Mouse (Mus musculus) intestine, embryonic 14.5 days (tissue): Measurements from ENCODE around the gene Ap2a1. TPM values are rescaled to one million over a fixed set of nuclear protein-coding genes. Genes with fewer than 3 reads are reported as not detected.

Experiments
- ATAC-seq: fragments of 200-750 bp; cut with Nextera tagmentation; replicated peaks from 2 replicates; pipeline ENCODE4 v1.8.0; 2017; ENCODE audit warnings: low read depth, moderate number of reproducible peaks, moderate TSS enrichment, moderate library complexity; ENCODE audit not compliant: low FRiP score, low TSS enrichment
- DNase-seq: peaks from one replicate; pipeline ENCODE4 v3.0.0-alpha.2; 2018; ENCODE audit warnings: low spot score
- H3K27ac ChIP-seq: fragments of 300-500 bp; sonication (generic); 2 replicates; pipeline ENCODE4 v1.5.1; 2014; ENCODE audit warnings: low read depth, mild to moderate bottlenecking, control low read depth
- H3K27me3 ChIP-seq: fragments of 300-500 bp; sonication (generic); replicated peaks from 2 replicates; pipeline ENCODE4 v1.6.1; 2014; ENCODE audit warnings: low read length, control low read depth; ENCODE audit not compliant: control insufficient read depth, insufficient read depth
- H3K36me3 ChIP-seq: fragments of 300-500 bp; sonication (generic); 2 replicates; pipeline ENCODE4 v1.6.1; 2014; ENCODE audit warnings: low read length, control low read depth; ENCODE audit not compliant: control insufficient read depth, insufficient read depth
- H3K4me1 ChIP-seq: fragments of 300-500 bp; sonication (generic); replicated peaks from 2 replicates; pipeline ENCODE4 v1.6.1; 2014; ENCODE audit warnings: low read length, control low read depth, mixed read lengths; ENCODE audit not compliant: control insufficient read depth, insufficient read depth
- H3K4me2 ChIP-seq: fragments of 300-500 bp; sonication (generic); 2 replicates; pipeline ENCODE4 v1.6.1; 2014; ENCODE audit warnings: low read length
- H3K4me3 ChIP-seq: fragments of 300-500 bp; sonication (generic); 2 replicates; pipeline ENCODE4 v1.5.1; 2014; ENCODE audit warnings: low read depth, low read length, control low read depth, mixed read lengths
- H3K9ac ChIP-seq: fragments of 300-500 bp; sonication (generic); 2 replicates; pipeline ENCODE4 v1.6.1; 2014; ENCODE audit warnings: mild to moderate bottlenecking, low read length
- H3K9me3 ChIP-seq: fragments of 300-500 bp; sonication (generic); 2 replicates; pipeline ENCODE4 v1.6.1; 2016; ENCODE audit warnings: low read length, control low read depth; ENCODE audit not compliant: control insufficient read depth
- WGBS: fragments of 180-500 bp; shearing (Covaris S2); extraction: QIAGEN DNeasy Blood & Tissue Kit; methylation state at CpG from one replicate; pipeline ENCODE4 v1.1.7; 2014; 5-methylcytosine and 5-hydroxymethylcytosine counted together
- polyA plus RNA-seq: library from polyadenylated mRNA; unstranded; fragments of >200 nt; fragmentation: Nextera tagmentation; extraction: Ambion mirVana; gene quantifications from 2 replicates; pipeline ENCODE4 v1.2.1, GENCODE M21; 2014

Ap2a1 gene
- polyA plus RNA-seq, 1 experiment from 2014 or later = 68.3 TPM

- Histone ChIP-seq H3K9me3 (peaks cover 5% of the 10 kb centered on the region; the same call in 1 of the 2 replicates), H3K9ac (no peak overlapping the region), H3K27me3 (no peaks in the 10 kb centered on the region), H3K36me3 (no peaks in the 10 kb centered on the region), H3K4me1 (no peaks in the 10 kb centered on the region), H3K4me3 (no peak overlapping the region), H3K27ac (no peak overlapping the region), H3K4me2 (no peak overlapping the region)
- ATAC-seq = no peak
- DNase-seq = no peak
- 94% methylated on average over 4 of the region's 4 CpGs for WGBS
Observed at GRCm38 (mm10) chr7:44938680-44939079, 9.4 kb upstream of the Ap2a1 start.

GRCm38 (mm10) chr7:44928570-44928969 lies 726 bp downstream of the Ap2a1 start:
- H3K27ac ChIP-seq = no peak overlapping the region
- 0% methylated on average over 1 of the region's 1 CpGs for WGBS
- H3K36me3 ChIP-seq = peaks cover 21% of the 10 kb centered on the region
- H3K4me1 ChIP-seq = peaks cover 15% of the 10 kb centered on the region
- no peaks in the 10 kb centered on the region for H3K27me3 ChIP-seq
- peak overlapping the region; percentile 88 for H3K9ac ChIP-seq
- no peak for ATAC-seq
- H3K4me3 ChIP-seq = peak overlapping the region; percentile 98
- H3K9me3 ChIP-seq = no peaks in the 10 kb centered on the region
- H3K4me2 ChIP-seq = peak overlapping the region; percentile 71
- no peak for DNase-seq

GRCm38 (mm10) chr7:44925468-44925867 lies 3.8 kb downstream of the Ap2a1 start:
- H3K9ac ChIP-seq = no peak overlapping the region
- no peak overlapping the region for H3K27ac ChIP-seq
- H3K27me3 ChIP-seq = no peaks in the 10 kb centered on the region
- H3K4me1 ChIP-seq = peaks cover 15% of the 10 kb centered on the region
- no peak for ATAC-seq
- WGBS = 80% methylated on average over 3 of the region's 3 CpGs
- DNase-seq = no peak
- peaks cover 40% of the 10 kb centered on the region for H3K36me3 ChIP-seq
- no peaks in the 10 kb centered on the region for H3K9me3 ChIP-seq
- H3K4me3 ChIP-seq = no peak overlapping the region; the same call in 1 of the 2 replicates
- no peak overlapping the region for H3K4me2 ChIP-seq

DNA sequence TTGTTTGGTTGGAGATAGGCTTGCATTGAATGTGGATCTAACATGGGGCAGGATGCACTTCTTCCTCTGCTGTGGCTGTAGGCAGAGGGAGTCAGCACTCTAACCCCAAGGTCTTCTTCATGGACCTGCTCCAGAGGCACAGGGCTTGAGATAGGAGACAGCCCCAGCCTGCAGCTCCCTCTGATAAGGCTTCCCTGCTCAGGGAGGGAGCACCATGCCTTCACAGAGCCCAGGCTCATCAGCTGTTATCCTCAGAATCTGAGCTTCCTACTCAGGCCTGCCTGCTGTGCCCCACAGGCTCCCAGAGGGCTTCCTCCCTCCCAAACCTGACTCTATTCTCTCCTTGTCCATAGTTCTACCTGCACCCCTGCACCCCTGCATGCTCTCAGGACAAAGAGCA lies 6.8 kb downstream of the Ap2a1 start:
- Histone ChIP-seq H3K4me3 (no peak overlapping the region), H3K9ac (no peak overlapping the region), H3K4me1 (peaks cover 4% of the 10 kb centered on the region; the same call in 1 of the 2 replicates), H3K27me3 (no peaks in the 10 kb centered on the region), H3K9me3 (no peaks in the 10 kb centered on the region), H3K4me2 (no peak overlapping the region), H3K27ac (no peak overlapping the region), H3K36me3 (peaks cover 45% of the 10 kb centered on the region)
- DNase-seq = no peak
- ATAC-seq = no peak

GRCm38 (mm10) chr7:44919127-44919526 lies 10.2 kb downstream of the Ap2a1 start:
- 88% methylated on average over 5 of the region's 5 CpGs for WGBS
- DNase-seq (no peak), ATAC-seq (no peak)
- Histone ChIP-seq H3K9ac (no peak overlapping the region), H3K36me3 (peaks cover 48% of the 10 kb centered on the region), H3K27me3 (no peaks in the 10 kb centered on the region), H3K4me1 (no peaks in the 10 kb centered on the region), H3K27ac (no peak overlapping the region), H3K4me2 (no peak overlapping the region), H3K4me3 (no peak overlapping the region), H3K9me3 (no peaks in the 10 kb centered on the region)

GRCm38 (mm10) chr7:44918219-44918618 lies 11.1 kb downstream of the Ap2a1 start:
- Histone ChIP-seq H3K4me1 (no peaks in the 10 kb centered on the region), H3K9me3 (no peaks in the 10 kb centered on the region), H3K9ac (no peak overlapping the region), H3K36me3 (peaks cover 50% of the 10 kb centered on the region), H3K4me3 (no peak overlapping the region), H3K4me2 (no peak overlapping the region), H3K27ac (no peak overlapping the region), H3K27me3 (no peaks in the 10 kb centered on the region)
- ATAC-seq (no peak), DNase-seq (no peak)
- 67% methylated on average over 3 of the region's 3 CpGs for WGBS

DNA sequence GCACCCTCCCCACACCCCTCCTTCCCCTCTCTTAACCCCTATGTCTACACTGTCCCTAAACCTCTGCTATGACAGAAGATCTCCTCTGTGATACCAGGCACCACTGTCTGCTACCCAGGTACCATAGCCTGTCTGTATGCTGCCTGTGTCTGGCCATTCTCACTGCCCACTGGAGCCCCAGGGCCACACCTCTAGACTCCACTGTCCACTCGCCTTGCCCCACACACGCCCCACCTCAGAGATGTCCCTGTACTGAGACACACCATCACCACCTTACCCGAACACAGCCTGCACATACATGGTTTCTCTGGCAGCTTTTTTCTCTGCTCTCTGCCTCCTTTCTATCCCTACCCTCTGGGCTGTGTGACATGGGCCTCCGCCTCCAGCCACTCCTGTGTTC lies 12.4 kb downstream of the Ap2a1 start:
- H3K9ac ChIP-seq = no peak overlapping the region
- no peaks in the 10 kb centered on the region for H3K4me1 ChIP-seq
- ATAC-seq (peak; percentile 28; the same call in 1 of the 2 replicates), DNase-seq (no peak)
- H3K36me3 ChIP-seq = peaks cover 49% of the 10 kb centered on the region
- H3K4me2 ChIP-seq = no peak overlapping the region
- no peak overlapping the region for H3K27ac ChIP-seq
- no peaks in the 10 kb centered on the region for H3K27me3 ChIP-seq
- H3K4me3 ChIP-seq = no peak overlapping the region
- H3K9me3 ChIP-seq = no peaks in the 10 kb centered on the region
- 86% methylated on average over 4 of the region's 4 CpGs for WGBS

DNA sequence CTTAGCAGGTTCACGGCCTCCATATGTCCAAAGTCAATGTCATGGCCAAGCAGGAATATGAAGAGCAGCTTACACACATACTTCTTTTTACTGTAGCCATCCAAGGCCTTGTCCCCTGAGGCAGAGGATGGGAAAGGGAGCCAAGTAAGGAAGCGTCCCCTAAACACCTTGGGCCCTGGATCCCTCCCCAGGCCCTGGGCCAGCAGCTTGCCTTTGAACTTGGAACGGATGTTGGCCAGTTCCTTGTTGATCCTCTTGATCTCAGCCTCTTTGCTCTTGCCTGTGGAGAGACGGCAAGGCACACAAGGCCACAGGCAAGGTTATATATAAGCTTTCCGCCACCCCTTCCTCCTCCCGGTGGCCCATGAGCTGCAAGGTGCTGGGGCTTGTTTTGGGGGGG lies 13.1 kb downstream of the Ap2a1 start:
- H3K9ac ChIP-seq = no peak overlapping the region
- 83% methylated on average over 6 of the region's 6 CpGs for WGBS
- H3K36me3 ChIP-seq = peaks cover 54% of the 10 kb centered on the region
- no peaks in the 10 kb centered on the region for H3K9me3 ChIP-seq
- no peak overlapping the region for H3K4me2 ChIP-seq
- H3K4me3 ChIP-seq = no peak overlapping the region
- H3K27ac ChIP-seq = no peak overlapping the region
- H3K27me3 ChIP-seq = no peaks in the 10 kb centered on the region
- no peak for DNase-seq
- ATAC-seq = no peak
- no peaks in the 10 kb centered on the region for H3K4me1 ChIP-seq

DNA sequence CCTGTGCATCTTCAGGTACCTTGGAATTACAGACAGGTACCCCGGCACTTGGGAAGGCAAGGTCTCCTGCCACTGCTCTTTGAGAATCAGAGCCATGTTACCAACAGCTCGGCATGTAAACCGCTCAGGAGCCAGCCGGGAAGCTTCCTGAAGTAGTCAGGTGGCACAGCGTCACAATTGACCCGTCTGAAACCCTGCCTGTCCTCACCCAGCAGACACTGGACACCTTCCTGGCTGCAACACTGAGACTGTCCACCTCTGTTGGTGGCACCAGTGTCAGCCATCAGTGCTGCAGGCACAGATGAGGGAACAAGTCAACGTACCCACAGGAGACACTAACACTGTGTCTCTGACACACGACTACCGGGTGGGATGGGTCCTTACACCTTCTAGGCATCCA lies 14.0 kb downstream of the Ap2a1 start:
- WGBS = 97% methylated on average over 9 of the region's 9 CpGs
- ATAC-seq = no peak
- Histone ChIP-seq H3K27me3 (no peaks in the 10 kb centered on the region), H3K27ac (no peak overlapping the region), H3K9ac (no peak overlapping the region), H3K4me1 (no peaks in the 10 kb centered on the region), H3K4me2 (no peak overlapping the region), H3K9me3 (no peaks in the 10 kb centered on the region), H3K36me3 (peaks cover 62% of the 10 kb centered on the region), H3K4me3 (no peak overlapping the region)
- no peak for DNase-seq
